Mouse (Mus musculus): Measurements from ENCODE around the gene Pde7b. TPM values are rescaled to one million over a fixed set of nuclear protein-coding genes. Genes with fewer than 3 reads are reported as not detected.

The Pde7b gene
- polyA plus RNA-seq (2016; fragmentation: Nextera tagmentation; extraction: Ambion mirVana) = 14.4 and 14.6 TPM in 2 replicates

DNA sequence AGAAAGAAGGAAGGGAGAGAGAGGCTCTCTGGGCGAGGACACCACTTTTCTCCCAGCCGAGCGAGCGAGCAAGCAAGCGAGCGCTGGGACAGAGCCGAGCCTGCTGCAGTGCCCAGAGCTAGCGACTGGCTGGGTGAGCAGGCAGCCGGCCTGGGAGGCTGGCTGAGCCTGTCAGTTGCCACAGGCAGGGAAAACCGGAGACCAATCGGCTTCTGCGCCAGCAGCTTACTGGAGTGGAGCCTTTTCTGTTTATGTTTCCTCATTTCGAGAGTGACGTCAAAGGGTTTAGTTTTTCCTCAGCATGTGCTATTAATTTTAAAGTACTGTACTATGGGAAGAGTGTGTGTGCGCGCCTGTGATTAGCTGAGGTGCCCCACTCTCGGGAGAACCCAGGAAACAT is at the start of gene Pde7b:
Pde7b (minus strand) TSS at position 173 of the 400 bp plus-strand sequence.
- no peaks in the 10 kb centered on the region for H3K27me3 ChIP-seq
- no peaks in the 10 kb centered on the region for H3K36me3 ChIP-seq
- peak within 1 kb of the TSS; percentile 39 for H3K4me3 ChIP-seq
- peak; percentile 92 for ATAC-seq (ENCODE audit: insufficient number of reproducible peaks, insufficient read depth, low FRiP score, low TSS enrichment)
- no peaks in the 10 kb centered on the region for H3K9me3 ChIP-seq
- H3K4me1 ChIP-seq = peaks cover 21% of the 10 kb centered on the region
- H3K4me2 ChIP-seq (replicated peaks) = peak within 1 kb of the TSS; percentile 56
- peak within 1 kb of the TSS; percentile 38; the same call in 1 of the 2 replicates for H3K9ac ChIP-seq
- WGBS = 4% methylated on average over 17 of the region's 17 CpGs
- peak within 1 kb of the TSS; percentile 60; the same call in 1 of the 2 replicates for H3K27ac ChIP-seq

DNA sequence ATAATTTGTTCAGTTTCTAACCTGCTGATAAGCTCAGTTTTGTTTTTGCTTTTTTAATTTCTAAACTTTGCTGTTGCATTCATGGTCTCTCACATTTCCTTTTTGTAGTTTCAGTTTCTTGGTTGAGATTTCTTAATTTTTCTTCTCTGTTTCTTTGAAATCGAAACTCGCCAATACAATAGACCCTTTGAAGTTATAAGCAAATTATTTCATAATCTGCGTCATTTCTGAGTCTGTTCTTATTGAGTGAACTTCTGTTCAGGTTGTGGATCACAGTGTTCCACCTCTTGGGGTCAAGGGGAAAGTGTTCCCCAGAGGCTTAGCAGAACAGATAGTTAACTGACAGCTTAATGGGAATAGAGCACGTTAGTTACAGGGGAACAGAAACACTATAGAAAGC is 47.2 kb upstream of the Pde7b start:
- Histone ChIP-seq H3K4me3 (no peak overlapping the region), H3K36me3 (no peaks in the 10 kb centered on the region), H3K9ac (no peak overlapping the region), H3K27me3 (no peaks in the 10 kb centered on the region), H3K27ac (no peak overlapping the region), H3K4me1 (no peaks in the 10 kb centered on the region), H3K4me2 (replicated peaks) (no peak overlapping the region), H3K9me3 (no peaks in the 10 kb centered on the region)
- 69% methylated on average over 4 of the region's 4 CpGs for WGBS
- ATAC-seq (ENCODE audit: insufficient number of reproducible peaks, insufficient read depth, low FRiP score, low TSS enrichment) = no peak

DNA sequence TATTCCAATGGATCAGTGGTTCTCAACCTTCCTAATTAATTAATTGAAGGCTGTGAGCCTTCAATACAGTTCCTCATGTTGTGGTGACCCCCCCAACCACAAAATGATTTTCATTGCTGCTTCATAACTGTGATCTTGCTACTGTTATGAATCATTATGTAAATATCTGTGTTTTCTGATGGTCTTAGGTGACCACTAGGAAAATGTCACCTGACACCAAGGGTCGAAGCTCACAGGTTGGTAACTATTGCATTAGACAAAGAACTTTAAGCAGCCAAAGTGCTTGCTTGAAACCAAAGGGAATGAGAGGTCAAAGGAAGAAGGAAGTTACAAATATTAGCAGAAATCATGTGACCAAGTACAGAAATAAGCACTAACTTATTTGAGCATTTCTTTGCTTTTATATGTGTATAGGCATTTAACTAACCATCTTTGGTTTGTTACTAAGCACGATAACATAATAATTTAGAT is 45.6 kb upstream of the Pde7b start:
- Histone ChIP-seq H3K4me3 (no peak overlapping the region), H3K4me1 (no peaks in the 10 kb centered on the region), H3K9ac (no peak overlapping the region), H3K4me2 (replicated peaks) (no peak overlapping the region), H3K27ac (no peak overlapping the region), H3K36me3 (no peaks in the 10 kb centered on the region), H3K9me3 (no peaks in the 10 kb centered on the region), H3K27me3 (no peaks in the 10 kb centered on the region)
- 85% methylated on average over 2 of the region's 2 CpGs for WGBS
- ATAC-seq (ENCODE audit: insufficient number of reproducible peaks, insufficient read depth, low FRiP score, low TSS enrichment) = no peak

DNA sequence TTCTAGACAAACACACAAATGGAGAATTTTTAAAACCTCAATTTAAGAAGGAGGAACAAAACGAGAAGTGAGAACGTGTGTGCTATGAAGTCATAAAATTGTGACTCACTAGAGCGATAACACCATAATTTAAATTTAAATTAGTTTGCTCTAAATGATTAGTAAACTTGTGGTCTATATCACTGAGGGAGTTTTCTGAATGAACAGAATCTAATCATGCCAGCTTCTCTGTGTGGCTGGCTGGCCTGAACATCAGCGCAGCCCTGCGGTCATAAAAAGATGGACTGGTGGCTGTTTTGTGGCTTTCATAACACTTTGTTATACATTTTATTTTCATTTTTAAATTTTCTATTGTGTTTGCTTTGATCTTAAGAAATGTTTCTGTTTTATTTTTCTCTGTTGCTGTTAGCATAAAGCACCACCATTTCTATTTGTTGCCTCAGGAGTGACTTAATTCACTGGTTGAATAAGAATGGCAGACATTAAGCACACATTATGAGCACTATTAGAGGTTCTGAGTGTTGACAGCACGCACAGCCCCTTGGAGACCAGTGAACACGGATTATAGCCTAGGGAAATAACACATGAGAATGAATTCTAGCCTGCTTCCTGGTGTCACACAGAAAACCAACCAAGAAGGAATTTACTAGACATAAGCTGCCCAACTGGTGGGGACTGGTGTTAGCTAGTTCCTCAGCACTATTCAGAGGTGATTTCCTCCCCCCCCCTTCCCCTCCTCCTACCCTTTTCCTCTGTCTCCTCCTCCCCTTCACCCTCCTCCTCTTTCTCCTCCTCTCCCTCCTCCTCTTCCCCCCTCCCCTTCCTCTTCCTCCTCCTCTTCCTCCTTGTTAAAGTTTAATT is 44.9 kb upstream of the Pde7b start:
- H3K9me3 ChIP-seq = no peaks in the 10 kb centered on the region
- WGBS = 76% methylated on average over 7 of the region's 7 CpGs
- no peak overlapping the region for H3K4me3 ChIP-seq
- H3K4me1 ChIP-seq = no peaks in the 10 kb centered on the region
- H3K27ac ChIP-seq = no peak overlapping the region
- no peaks in the 10 kb centered on the region for H3K27me3 ChIP-seq
- ATAC-seq (ENCODE audit: insufficient number of reproducible peaks, insufficient read depth, low FRiP score, low TSS enrichment) = no peak
- H3K36me3 ChIP-seq = no peaks in the 10 kb centered on the region
- H3K4me2 ChIP-seq (replicated peaks) = no peak overlapping the region
- H3K9ac ChIP-seq = no peak overlapping the region

DNA sequence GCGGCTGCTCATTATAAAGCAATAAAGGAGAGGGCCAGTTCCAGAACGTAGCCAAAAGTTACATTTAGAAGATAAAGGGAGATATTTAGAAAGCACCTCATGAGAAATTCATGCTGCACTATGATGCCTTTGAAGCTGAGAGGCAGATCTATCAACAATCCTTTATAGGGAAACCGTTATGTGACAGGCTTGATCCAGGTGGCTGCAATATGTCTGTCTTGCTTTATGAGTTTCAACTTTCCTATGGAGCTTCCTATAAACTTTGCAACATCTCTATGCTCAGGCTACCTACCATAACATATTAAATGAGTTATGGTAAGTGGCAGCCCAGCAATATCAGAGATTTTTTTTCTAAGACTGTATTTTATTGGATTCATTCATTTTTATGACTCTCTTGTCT is 39.5 kb upstream of the Pde7b start:
- Histone ChIP-seq H3K9me3 (no peaks in the 10 kb centered on the region), H3K4me3 (no peak overlapping the region), H3K27ac (no peak overlapping the region), H3K4me2 (replicated peaks) (no peak overlapping the region), H3K4me1 (no peaks in the 10 kb centered on the region), H3K36me3 (no peaks in the 10 kb centered on the region), H3K9ac (no peak overlapping the region), H3K27me3 (no peaks in the 10 kb centered on the region)
- ATAC-seq (ENCODE audit: insufficient number of reproducible peaks, insufficient read depth, low FRiP score, low TSS enrichment) = no peak
- WGBS = 67% methylated on average over 3 of the region's 3 CpGs

DNA sequence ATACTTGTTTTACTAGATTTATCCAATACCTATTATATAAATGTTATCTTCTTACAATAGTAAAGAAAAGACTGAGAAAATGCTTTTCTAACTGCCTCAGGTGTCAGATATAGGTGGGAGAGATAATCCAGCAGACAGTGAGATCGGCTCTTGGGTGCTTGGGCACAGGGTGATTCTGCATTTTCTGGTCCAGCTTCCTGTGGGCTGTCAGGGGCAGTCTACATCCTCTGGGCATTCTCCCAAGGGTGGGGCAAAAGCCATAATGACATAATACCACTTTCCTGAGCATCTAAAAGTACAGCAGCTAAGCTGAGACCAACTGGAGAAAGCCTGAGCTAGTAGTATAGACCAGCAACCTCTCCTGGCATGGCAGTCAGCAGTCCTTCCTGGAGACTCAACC is 34.1 kb upstream of the Pde7b start:
- Histone ChIP-seq H3K9ac (no peak overlapping the region), H3K4me1 (no peaks in the 10 kb centered on the region), H3K4me3 (no peak overlapping the region), H3K27me3 (no peaks in the 10 kb centered on the region), H3K4me2 (replicated peaks) (no peak overlapping the region), H3K36me3 (no peaks in the 10 kb centered on the region), H3K27ac (no peak overlapping the region), H3K9me3 (no peaks in the 10 kb centered on the region)
- ATAC-seq (ENCODE audit: insufficient number of reproducible peaks, insufficient read depth, low FRiP score, low TSS enrichment) = no peak
- 83% methylated on average over 1 of the region's 1 CpGs for WGBS

DNA sequence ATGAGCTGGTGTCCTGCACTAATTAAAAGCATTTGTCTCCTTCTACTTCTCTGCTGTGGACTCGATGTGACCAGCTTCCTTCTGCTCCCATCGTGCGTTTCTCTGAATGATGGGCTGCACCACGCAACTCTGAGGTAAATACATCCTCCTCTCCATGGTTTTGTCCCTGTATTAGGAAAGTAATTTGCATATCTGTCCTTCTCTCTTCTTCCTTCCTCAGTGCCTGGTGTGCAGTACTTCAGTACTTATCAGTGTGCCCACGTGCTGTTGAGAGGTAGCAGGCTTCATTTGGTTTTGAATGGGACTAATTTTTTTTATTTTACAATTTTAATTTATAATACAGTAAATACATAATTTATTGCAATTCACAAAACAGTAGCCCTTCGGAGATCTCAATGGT is 33.4 kb upstream of the Pde7b start:
- Histone ChIP-seq H3K27ac (no peak overlapping the region), H3K27me3 (no peaks in the 10 kb centered on the region), H3K4me3 (no peak overlapping the region), H3K36me3 (no peaks in the 10 kb centered on the region), H3K4me1 (no peaks in the 10 kb centered on the region), H3K9me3 (no peaks in the 10 kb centered on the region), H3K9ac (no peak overlapping the region), H3K4me2 (replicated peaks) (no peak overlapping the region)
- 77% methylated on average over 6 of the region's 6 CpGs for WGBS
- no peak for ATAC-seq (ENCODE audit: insufficient number of reproducible peaks, insufficient read depth, low FRiP score, low TSS enrichment)

DNA sequence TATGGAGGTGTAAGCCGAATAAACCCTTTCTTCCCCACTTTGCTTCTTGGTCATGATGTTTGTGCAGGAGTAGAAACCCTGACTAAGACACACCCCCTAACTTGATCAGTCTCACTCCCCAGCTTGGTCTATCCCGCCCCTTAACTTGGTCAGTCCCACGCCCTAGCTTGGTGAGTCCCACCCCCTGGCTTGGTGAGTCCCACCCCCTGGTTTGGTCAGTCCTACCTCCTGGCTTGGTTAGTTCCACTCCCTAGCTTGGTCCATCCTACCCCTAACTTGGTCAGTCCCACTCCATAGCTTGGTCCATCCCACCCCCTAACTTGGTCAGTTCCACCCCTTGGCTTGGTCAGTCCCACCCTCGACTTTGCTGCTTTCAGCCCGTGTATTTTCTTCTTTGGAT is 31.3 kb upstream of the Pde7b start:
- WGBS = 90% methylated on average over 5 of the region's 5 CpGs
- Histone ChIP-seq H3K9me3 (no peaks in the 10 kb centered on the region), H3K4me3 (no peak overlapping the region), H3K27ac (no peak overlapping the region), H3K9ac (no peak overlapping the region), H3K4me2 (replicated peaks) (no peak overlapping the region), H3K27me3 (no peaks in the 10 kb centered on the region), H3K36me3 (no peaks in the 10 kb centered on the region), H3K4me1 (no peaks in the 10 kb centered on the region)
- ATAC-seq (ENCODE audit: insufficient number of reproducible peaks, insufficient read depth, low FRiP score, low TSS enrichment) = no peak

DNA sequence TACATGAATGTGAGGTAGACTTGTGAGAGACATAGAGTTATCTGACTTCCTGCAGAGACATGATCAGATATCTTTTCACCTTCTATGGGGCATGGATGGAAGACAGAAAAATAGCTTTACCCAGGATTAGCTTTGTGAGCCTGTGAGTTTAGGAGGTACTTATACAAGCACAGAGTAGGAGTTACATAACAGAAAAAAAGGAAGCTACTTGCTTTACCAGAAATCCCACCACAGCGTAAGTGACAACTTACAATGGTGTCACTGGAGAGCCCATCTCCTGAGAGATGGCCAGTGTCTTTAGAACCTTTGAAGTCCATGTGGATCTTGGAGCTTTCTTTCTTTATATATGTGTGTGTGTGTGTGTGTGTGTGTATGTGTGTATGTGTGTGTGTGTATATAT is 28.0 kb upstream of the Pde7b start:
- Histone ChIP-seq H3K27me3 (no peaks in the 10 kb centered on the region), H3K9me3 (no peaks in the 10 kb centered on the region), H3K27ac (no peak overlapping the region), H3K4me2 (replicated peaks) (no peak overlapping the region), H3K4me3 (no peak overlapping the region), H3K36me3 (no peaks in the 10 kb centered on the region), H3K9ac (no peak overlapping the region), H3K4me1 (no peaks in the 10 kb centered on the region)
- no peak for ATAC-seq (ENCODE audit: insufficient number of reproducible peaks, insufficient read depth, low FRiP score, low TSS enrichment)
- 86% methylated on average over 1 of the region's 1 CpGs for WGBS

DNA sequence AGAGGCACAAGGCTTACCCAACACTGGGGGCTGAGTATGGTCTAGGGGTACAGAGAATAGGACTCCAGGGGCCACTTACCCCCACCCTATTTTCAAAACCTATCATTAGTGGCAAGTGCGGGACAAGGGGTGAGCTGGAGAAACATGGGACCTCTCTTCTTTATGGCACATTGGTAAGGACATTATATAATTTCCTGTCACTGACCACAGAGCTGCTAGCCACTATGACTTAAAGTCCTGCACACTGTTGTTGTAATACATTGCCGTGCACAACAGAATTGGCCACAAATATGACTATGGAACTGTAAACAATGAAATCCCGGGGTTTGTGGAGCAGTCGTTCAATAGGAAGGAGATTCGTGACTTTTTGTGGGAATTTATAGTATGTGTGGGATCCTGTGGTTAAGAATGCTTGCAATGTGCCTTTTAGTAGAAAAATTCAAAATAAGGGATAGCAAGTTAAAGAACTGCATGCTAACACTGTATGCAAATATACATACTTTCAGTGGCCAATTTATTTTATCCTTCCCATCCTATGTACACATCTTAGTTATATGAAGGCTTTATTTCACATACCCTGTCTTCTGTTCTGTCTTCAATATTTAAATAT is 25.9 kb upstream of the Pde7b start:
- ATAC-seq (ENCODE audit: insufficient number of reproducible peaks, insufficient read depth, low FRiP score, low TSS enrichment) = no peak
- Histone ChIP-seq H3K9ac (no peak overlapping the region), H3K4me3 (no peak overlapping the region), H3K36me3 (no peaks in the 10 kb centered on the region), H3K27ac (no peak overlapping the region), H3K4me2 (replicated peaks) (no peak overlapping the region), H3K27me3 (no peaks in the 10 kb centered on the region), H3K4me1 (no peaks in the 10 kb centered on the region), H3K9me3 (no peaks in the 10 kb centered on the region)
- WGBS = 91% methylated on average over 5 of the region's 5 CpGs

DNA sequence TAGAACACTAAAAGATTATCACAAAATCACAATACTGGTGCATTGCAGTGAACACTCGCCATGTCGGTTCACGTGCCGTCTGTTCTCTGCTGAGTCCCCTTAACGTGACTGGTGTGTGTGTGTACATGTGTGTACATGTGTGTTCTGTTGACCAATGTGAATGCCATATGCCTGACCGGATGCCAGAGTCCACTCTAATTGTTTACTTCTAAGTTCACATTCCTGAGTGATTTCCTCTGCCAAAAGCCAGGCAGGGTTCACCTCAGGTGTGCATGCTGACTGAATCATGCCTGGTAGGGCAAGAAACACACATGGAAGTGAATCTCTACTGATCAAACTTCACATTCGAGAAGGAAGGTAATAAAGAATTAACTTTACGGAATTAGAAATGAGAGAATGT is 24.1 kb upstream of the Pde7b start:
- H3K4me3 ChIP-seq = no peak overlapping the region
- H3K27me3 ChIP-seq = no peaks in the 10 kb centered on the region
- ATAC-seq (ENCODE audit: insufficient number of reproducible peaks, insufficient read depth, low FRiP score, low TSS enrichment) = no peak
- H3K36me3 ChIP-seq = no peaks in the 10 kb centered on the region
- no peaks in the 10 kb centered on the region for H3K4me1 ChIP-seq
- H3K27ac ChIP-seq = no peak overlapping the region
- H3K4me2 ChIP-seq (replicated peaks) = no peak overlapping the region
- WGBS = 82% methylated on average over 8 of the region's 8 CpGs
- H3K9ac ChIP-seq = no peak overlapping the region
- H3K9me3 ChIP-seq = no peaks in the 10 kb centered on the region

DNA sequence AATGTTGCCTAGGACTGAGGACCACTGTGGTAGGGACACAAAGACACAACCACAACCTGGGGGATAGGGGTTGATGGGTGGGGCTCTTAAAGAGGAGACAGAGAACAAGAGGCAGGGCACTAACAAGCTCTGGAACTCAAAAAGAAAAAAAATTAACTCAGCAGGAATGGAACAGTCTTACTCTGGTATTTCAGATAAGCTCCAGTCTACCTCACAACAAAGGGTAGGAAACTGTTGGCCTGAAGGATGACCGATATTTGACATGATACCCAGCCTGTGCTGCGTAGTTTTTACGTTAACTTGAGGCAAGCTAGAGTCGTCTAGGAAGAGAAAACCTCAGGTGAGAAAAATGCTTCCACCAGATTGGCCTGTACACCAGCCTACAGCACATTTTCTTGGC is 22.4 kb upstream of the Pde7b start:
- H3K27ac ChIP-seq = no peak overlapping the region
- ATAC-seq (ENCODE audit: insufficient number of reproducible peaks, insufficient read depth, low FRiP score, low TSS enrichment) = no peak
- H3K4me1 ChIP-seq = no peaks in the 10 kb centered on the region
- no peaks in the 10 kb centered on the region for H3K36me3 ChIP-seq
- H3K9me3 ChIP-seq = no peaks in the 10 kb centered on the region
- WGBS = 92% methylated on average over 4 of the region's 4 CpGs
- no peak overlapping the region for H3K4me3 ChIP-seq
- no peak overlapping the region for H3K4me2 ChIP-seq (replicated peaks)
- H3K27me3 ChIP-seq = no peaks in the 10 kb centered on the region
- H3K9ac ChIP-seq = no peak overlapping the region
